Mouse (Mus musculus) C2C12 (cell line): ENCODE measurements around the gene Gdf3.

ENCODE experiments used
- CTCF ChIP-seq: IDR thresholded peaks from one replicate; pipeline ENCODE4 v1.5.1; 2011; ENCODE audit not compliant: control insufficient read depth, insufficient read depth, insufficient read length
- MAX ChIP-seq: IDR thresholded peaks from one replicate; pipeline ENCODE4 v1.6.1; 2011; ENCODE audit warnings: mild to moderate bottlenecking, control low read depth
- MYOD1 ChIP-seq: IDR thresholded peaks from one replicate; pipeline ENCODE4 v1.6.1; 2011; ENCODE audit warnings: low read depth; ENCODE audit not compliant: control insufficient read depth, insufficient read length
- USF1 ChIP-seq: IDR thresholded peaks from one replicate; pipeline ENCODE4 v1.6.1; 2011; ENCODE audit warnings: low read depth, mild to moderate bottlenecking, control low read depth, moderate library complexity

GRCm38 (mm10) chr6:122605483-122605882 lies 4.4 kb downstream of the Gdf3 start:
- no peak for TF ChIP-seq MYOD1
- TF ChIP-seq MAX = no peak
- TF ChIP-seq CTCF = no peak
- TF ChIP-seq USF1 = no peak
